In genomic region chr11:59910586-59910985, GRCm38 (mm10) we compare ENCODE assay signal across 21 mouse cellular contexts.
"Had no signal": no experiment of that assay in that cellular context is flagged by ENCODE, and none has a peak within 500 bp of the region (broad histone marks: within the 10 kb centered on the region; RNA-seq: fewer than 3 reads in every experiment).

No protein-coding gene starts in this region.

- H3K9ac ChIP-seq: limb, embryonic 13.5 days; lung, embryonic 15.5 days; midbrain, embryonic 12.5 days; midbrain, embryonic 15.5 days; neural tube, embryonic 12.5 days; neural tube, embryonic 15.5 days had no signal

- ATAC-seq: inflammation-experienced regulatory T-cells, adult 6 months; intestine, embryonic 16.5 days; midbrain, embryonic 15.5 days had no signal

- H3K4me1 ChIP-seq: limb, embryonic 10.5 days; midbrain, embryonic 12.5 days; midbrain, embryonic 15.5 days; neural tube, embryonic 12.5 days; neural tube, embryonic 15.5 days had no signal

- H3K4me3 ChIP-seq: limb, embryonic 10.5 days; limb, embryonic 13.5 days; lung, embryonic 15.5 days; midbrain, embryonic 12.5 days; midbrain, embryonic 15.5 days; neural tube, embryonic 12.5 days; neural tube, embryonic 15.5 days had no signal

- H3K27ac ChIP-seq: limb, embryonic 10.5 days; limb, embryonic 13.5 days; lung, embryonic 15.5 days; midbrain, embryonic 12.5 days; midbrain, embryonic 15.5 days; neural tube, embryonic 12.5 days; neural tube, embryonic 15.5 days; stomach, postnatal 0 days had no signal

- DNase-seq: kidney, adult 8-10 months; layer of hippocampus, postnatal 36 days; lung, adult 18-20 months; lung, postnatal 10 days; lung, postnatal 36 days; right cerebral cortex, adult 18-20 months; right cerebral cortex, postnatal 14 days; right cerebral cortex, postnatal 4 days; thymus, adult 2 months; thymus, postnatal 14 days; thymus, postnatal 4 days had no signal

- H3K27me3 ChIP-seq: limb, embryonic 13.5 days; lung, embryonic 15.5 days; midbrain, embryonic 12.5 days; midbrain, embryonic 15.5 days; neural tube, embryonic 12.5 days; neural tube, embryonic 15.5 days had no signal

- H3K4me2 ChIP-seq: limb, embryonic 13.5 days; lung, embryonic 15.5 days; midbrain, embryonic 12.5 days; midbrain, embryonic 15.5 days; neural tube, embryonic 12.5 days; neural tube, embryonic 15.5 days had no signal

- H3K36me3 ChIP-seq: limb, embryonic 10.5 days; limb, embryonic 13.5 days; lung, embryonic 15.5 days; midbrain, embryonic 12.5 days; midbrain, embryonic 15.5 days; neural tube, embryonic 12.5 days; neural tube, embryonic 15.5 days had no signal

- H3K9me3 ChIP-seq: limb, embryonic 10.5 days; limb, embryonic 13.5 days; lung, embryonic 15.5 days; midbrain, embryonic 12.5 days; midbrain, embryonic 15.5 days; neural tube, embryonic 12.5 days; neural tube, embryonic 15.5 days had no signal
